Mouse (Mus musculus) retina, postnatal 1 day (tissue): ENCODE measurements at regions not wholly inside any gene's neighbourhood (a gene's known extent, or its start where the extent isn't known, plus 50 kb on each side); places are given as distances from the start of the nearest gene placed in this dataset.
A peak's percentile ranks its signal among the peaks of the same experiment; 100 is the strongest.

ENCODE experiments used
- DNase-seq: peaks from one replicate; pipeline ENCODE4 v3.0.0-alpha.2; 2012

DNA sequence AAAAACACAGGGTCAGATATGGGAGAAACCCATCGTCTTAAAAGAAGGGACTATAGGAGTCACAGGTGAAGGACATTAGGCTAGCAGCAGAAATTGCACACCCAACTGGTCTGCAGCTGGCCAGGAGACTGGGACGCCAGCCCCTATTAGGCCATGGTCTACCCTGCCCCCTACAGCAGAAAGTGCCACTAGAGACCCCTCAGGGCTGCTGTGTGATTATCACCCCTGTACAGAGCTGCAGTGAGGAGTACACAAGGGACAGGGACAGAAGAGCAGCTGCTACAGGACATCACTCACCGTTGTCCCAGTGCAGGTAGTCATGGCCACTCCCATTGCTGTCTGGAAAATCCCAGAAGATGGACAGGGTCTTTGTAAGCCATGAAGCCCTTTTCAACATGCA, 157.9 kb upstream of the Agap1 start:
- no peak for DNase-seq

- DNase-seq: no peak
These were observed 156.8 kb upstream of the Agap1 start for GRCm38 (mm10) chr1:89297766-89298165.

GRCm38 (mm10) chr1:89301151-89301550, 153.5 kb upstream of the Agap1 start:
- no peak for DNase-seq

DNA sequence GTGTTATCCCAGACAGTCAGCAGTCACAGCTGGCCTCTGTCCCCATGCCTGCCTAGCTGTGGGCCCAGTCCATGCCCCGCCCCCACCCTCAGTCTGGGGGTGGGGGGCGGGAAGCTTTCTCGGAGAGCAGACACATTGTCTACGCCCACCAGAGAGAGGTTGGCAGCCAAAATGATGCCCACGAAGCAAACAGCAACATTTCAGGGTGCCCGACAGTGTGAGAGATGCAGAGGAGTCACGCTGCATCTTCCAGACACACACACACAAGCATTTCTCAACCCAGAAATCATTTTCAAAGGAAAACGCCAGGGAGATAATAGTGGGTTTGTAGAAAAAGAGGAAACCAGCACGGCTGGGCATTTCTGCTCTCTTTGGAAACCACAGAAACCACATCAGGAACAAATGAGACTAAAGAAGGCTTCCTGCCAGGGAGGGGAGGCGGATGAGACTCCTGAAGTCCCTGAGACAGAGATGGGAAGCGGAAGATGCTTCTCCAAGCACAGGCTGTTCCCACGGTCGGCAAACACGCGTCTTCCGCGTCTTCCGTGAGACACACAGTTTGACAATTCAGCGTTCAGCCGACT, 152.1 kb upstream of the Agap1 start:
- DNase-seq: peak; percentile 17

DNA sequence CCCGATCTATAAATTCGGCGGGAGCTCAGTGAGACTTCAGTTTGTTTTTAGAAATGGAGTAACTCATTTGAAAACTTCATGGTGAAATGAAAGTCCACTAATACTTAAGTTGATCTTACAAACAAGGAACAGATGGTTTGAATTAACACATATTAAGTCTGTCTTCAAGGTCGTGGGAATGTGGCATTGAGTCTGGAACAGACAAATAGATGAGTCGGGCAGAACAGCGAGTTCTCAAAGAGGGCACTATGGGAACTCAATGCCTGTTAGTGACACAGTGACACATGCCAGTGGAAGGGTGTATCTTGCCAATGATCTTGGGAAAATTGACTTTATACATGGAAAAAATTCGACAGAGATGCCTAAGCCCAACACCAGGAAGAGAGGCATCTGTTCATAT, 149.4 kb upstream of the Agap1 start:
- DNase-seq: no peak

GRCm38 (mm10) chr1:89308788-89309187, 145.8 kb upstream of the Agap1 start:
- DNase-seq: peak; percentile 84

DNA sequence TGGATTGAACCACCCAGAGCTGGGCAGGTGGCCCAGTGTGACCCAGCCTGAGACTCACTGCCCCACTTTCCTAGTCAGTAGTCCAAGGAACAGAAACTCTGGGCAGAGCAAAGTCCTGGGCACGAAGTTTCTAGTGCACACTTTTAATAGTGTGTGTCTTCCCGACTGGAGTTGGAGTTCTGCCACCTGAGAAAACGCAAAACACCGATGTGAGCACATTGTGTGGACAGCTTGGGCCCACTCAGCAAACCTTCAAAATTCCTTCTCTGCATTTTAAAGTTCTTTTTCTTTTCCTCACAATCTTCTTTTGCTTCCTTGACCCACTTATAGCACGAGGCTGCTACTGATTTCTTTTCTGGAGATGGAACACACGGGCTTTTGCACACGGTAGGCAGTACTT, 141.5 kb upstream of the Agap1 start:
- DNase-seq: no peak

DNA sequence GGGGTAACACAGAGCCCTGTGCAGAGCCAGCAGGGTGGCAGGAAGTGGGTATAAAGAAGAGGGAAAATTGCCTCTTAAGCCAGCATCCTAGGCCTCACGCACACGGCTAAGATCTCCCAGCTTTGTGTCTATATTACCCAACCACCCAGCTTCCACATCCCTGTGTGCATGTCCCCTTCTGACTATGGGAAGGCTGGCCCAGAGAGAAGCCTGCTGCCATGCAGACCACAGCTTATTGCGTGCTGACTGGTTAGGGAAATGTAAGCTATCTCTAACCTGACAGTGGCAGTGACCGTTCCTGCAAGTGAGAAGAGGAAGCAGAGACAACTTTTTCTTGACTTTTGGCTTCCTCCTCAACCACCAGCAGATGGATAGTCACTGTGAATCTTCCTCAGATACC, 136.7 kb upstream of the Agap1 start:
- no peak for DNase-seq

- DNase-seq: no peak
These were observed 135.9 kb upstream of the Agap1 start for GRCm38 (mm10) chr1:89318663-89319062.

- DNase-seq: no peak
These were observed 132.0 kb upstream of the Agap1 start for GRCm38 (mm10) chr1:89322621-89323020.

DNA sequence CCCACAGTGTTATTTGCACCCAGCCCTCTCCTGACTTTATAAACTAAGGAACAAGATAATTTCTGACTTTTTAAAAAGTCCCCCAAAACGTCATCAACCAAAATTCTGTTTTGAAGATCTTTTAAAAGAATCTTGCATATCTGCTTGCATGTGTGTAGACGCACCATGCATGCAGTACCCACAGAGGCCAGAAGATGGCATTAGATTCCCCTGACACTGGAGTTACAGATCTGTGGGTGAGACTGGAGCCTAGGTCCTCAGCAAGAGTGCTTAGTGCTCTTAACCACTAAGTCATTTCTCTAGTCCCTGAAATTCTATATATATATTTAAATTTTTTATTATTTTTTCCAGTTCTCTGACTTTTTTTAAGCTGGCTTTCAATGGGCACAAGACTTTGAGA, 131.5 kb upstream of the Agap1 start:
- peak; percentile 62 for DNase-seq

DNA sequence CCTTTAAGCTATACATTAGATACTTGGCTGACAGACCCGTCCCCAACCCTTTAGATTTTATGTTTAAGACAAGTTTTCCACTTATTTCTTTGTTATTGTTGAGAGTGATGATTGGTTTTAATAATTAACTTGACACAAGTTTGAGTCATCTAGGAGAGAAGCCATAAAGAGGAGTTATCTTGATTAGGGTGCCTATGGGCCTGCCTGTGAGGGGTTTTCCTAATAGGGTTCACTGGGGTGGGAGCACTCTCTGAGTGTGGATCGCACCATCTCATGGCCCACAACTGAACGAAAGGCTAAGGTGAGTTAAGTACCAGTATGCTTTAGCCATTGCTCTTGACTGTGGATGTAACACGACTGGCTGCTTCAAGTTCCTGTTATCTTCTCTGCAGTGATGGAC, 123.3 kb upstream of the Agap1 start:
- no peak for DNase-seq

GRCm38 (mm10) chr1:89332676-89333075, 121.9 kb upstream of the Agap1 start:
- peak; percentile 58 for DNase-seq

GRCm38 (mm10) chr1:89337861-89338260, 116.7 kb upstream of the Agap1 start:
- no peak for DNase-seq

DNA sequence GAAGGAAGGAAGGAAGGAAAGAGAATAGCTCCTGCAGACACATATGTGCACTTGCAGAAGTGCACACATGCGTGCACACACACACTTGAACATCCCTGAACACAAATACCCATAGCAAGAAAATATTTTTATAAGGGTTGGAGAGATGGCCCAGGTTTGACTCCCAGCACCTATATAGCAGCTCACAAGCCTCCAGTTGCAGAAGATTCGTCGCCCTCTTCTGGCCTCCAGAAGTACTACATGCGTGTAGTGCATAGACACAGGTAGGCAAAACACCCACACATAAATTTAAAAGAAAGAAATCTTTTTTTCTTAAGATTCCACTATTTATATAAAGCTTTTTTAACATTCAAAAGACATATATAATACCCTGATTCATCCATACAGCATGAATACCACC, 111.8 kb upstream of the Agap1 start:
- DNase-seq: peak; percentile 22

DNA sequence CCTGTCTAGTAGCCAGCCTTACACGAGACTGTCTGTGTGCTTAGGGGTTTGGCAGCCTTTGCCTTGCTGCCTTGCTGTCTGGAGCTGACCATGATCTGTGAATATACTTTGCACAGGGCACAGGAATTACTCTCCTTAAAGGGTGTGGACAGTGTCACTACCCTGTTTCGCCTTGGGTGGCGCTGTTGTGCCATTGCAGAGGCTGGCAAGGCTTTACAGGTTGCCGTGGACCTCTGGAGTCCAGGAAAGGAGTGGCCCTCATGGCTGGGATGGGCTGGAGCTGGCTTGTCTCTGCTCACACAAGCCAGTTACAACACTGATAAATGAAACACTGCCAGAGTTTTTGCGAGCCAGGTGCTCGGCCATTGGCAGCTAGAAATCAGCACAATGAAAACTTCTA, 110.1 kb upstream of the Agap1 start:
- DNase-seq: peak; percentile 44

DNA sequence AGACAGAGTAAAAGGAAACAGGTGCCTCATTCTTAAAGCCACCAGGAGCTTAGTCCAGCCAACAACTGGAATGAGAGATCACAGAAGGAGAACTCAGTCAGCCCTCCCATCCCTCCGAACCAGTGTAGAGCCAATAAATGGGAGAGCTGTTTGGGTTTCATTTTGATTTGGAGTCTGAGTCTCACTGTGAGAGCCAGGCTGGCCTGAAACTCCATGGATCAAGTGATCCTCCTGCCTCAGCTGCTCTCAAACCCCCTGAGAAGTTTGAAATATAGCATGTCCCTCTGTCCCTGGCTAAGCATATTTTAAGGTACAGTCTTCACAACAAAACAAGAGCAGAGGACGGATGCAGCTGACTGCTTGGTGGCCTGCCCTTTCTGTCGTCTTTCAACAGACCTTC, 107.3 kb upstream of the Agap1 start:
- no peak for DNase-seq

- DNase-seq: no peak
These were observed 101.7 kb upstream of the Agap1 start for GRCm38 (mm10) chr1:89352936-89353335.

DNA sequence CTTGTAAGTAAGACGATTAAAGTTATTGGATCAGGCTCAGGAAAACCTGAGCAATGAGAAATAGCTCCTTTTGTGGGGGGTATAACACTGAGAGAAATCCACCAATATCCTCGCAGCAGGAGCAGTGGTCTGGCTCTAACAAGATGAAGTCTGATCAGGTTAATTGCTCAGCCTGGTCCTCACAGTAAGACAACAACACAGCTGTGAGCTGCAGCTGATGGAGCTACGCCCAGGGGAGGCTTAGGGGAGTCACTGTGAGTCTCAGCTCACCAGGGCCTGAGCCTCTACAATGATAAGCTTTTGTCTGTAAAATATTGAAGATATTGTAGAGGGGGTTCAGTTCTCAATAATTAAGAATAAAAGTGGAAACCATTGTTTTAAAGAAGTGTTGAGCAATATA, 95.3 kb upstream of the Agap1 start:
- DNase-seq: peak; percentile 42

GRCm38 (mm10) chr1:89364547-89365305, 89.9 kb upstream of the Agap1 start:
- peak; percentile 21 for DNase-seq

GRCm38 (mm10) chr1:89366891-89367290, 87.7 kb upstream of the Agap1 start:
- no peak for DNase-seq

- no peak for DNase-seq
These were observed 80.8 kb upstream of the Agap1 start for GRCm38 (mm10) chr1:89373806-89374205.

- DNase-seq: no peak
These were observed 80.3 kb upstream of the Agap1 start for GRCm38 (mm10) chr1:89374271-89374670.

- no peak for DNase-seq
These were observed 72.6 kb upstream of the Agap1 start for GRCm38 (mm10) chr1:89382021-89382420.

DNA sequence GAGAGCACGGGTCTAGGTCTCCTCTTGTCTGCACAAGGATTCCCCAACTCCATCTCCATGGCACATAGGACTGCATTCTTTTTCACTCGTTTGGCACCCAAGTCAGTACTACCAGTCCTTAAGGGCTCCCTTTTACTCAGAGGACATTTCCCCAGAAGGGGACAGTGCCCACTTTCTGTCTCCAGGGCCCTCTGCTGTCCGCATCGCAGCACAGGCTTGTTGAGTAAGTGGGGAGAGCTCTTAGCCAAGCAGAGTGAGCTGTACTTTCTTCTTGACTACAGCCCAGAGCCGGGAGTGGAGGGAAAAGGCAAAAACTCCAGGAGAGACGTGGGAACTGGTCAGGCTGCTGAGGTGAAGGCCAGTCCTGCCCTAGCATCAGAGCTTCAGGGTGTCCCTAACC, 69.5 kb upstream of the Agap1 start:
- no peak for DNase-seq
